Mouse (Mus musculus): ENCODE data around the gene Spon1.

Gene Spon1

GRCm38 (mm10) chr7:114066529-114067178 is 300.9 kb downstream of the Spon1 start:
- peak; percentile 83 for DNase-seq

- DNase-seq = no peak
Observed at GRCm38 (mm10) chr7:114068956-114069533, 303.2 kb downstream of the Spon1 start.

- DNase-seq = no peak
Observed at GRCm38 (mm10) chr7:114069726-114070457, 304.1 kb downstream of the Spon1 start.

GRCm38 (mm10) chr7:114070458-114070840 is 304.7 kb downstream of the Spon1 start:
- DNase-seq = no peak

DNA sequence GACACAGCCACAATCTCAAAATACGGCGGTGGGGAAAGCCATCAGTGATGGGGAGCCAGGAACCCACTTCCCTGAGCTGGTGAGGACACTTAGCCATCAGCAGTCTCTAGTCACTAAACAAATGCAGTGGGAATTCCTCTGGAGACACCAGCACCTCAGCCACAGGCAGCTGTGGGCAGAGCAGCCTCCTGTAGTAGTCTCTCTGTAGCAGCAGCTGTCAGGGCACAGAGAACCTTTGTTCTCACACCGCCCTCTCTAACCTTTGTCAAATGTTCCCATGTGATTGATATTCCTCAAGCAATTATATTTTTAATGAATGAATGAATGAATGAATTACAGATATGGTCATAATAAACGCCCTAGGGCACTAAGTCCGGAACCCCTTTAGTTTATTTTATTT is 305.6 kb downstream of the Spon1 start:
- DNase-seq = no peak

DNA sequence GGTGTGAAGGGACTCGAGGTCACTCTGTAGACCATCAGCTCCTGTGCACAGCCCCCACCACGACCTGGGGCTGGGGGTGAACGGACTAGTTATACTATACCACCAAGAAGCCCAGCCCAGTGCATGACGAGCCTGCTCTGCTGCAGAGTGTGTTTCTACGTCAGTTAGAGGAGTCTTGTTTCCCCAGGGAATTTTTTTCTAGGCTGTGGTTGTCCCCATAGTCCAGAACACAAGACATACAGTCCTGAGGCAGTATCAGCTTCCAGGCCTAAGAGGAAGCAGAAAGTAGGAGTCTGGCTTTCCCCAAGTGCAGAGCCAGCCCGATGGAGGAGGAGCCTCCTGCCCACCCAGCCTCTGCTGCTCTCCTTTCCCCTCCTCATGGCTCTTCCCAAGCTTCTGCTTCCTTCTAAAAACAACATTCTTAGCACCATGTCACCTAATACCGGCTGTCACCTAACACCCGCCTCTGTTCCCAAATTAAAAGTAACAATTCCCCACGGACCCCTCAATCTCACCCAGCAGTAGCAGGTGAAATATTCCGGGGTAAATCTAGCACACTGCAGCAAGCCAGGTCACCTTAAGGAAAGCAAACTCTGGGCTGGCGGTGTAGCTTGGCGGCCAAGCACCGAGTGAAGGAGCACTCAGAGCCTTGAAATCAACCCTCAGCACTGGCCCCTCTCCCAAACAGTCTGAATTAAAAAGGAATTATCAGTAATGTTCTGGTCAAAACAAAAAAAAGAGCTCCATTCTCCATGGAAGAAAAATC is 306.2 kb downstream of the Spon1 start:
- no peak for DNase-seq

- no peak for DNase-seq
Observed at GRCm38 (mm10) chr7:114074133-114074532, 308.3 kb downstream of the Spon1 start.

DNA sequence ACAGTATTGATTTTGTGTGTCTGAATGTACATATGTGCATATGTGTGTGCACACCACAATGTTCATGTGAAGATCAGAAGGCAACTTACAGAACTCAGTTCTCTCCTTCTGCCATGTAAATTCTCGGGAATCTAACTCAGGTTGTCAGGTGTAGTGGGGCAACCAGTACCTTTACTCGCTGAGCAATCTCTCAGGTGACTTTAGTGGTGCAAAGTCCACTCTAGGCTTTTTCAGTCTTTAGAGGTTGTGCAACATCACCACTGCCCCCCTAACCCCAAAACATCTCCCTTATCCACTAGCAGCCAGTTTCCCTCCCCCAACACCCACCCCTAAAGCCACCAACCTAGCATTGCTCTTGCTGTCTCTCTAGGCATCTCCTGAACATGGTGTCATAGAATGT is 308.8 kb downstream of the Spon1 start:
- no peak for DNase-seq

- no peak for DNase-seq
Observed at GRCm38 (mm10) chr7:114079343-114079742, 313.5 kb downstream of the Spon1 start.

GRCm38 (mm10) chr7:114080250-114080649 is 314.5 kb downstream of the Spon1 start:
- DNase-seq = no peak

- DNase-seq = no peak
Observed at GRCm38 (mm10) chr7:114081633-114082420, 316.0 kb downstream of the Spon1 start.

DNA sequence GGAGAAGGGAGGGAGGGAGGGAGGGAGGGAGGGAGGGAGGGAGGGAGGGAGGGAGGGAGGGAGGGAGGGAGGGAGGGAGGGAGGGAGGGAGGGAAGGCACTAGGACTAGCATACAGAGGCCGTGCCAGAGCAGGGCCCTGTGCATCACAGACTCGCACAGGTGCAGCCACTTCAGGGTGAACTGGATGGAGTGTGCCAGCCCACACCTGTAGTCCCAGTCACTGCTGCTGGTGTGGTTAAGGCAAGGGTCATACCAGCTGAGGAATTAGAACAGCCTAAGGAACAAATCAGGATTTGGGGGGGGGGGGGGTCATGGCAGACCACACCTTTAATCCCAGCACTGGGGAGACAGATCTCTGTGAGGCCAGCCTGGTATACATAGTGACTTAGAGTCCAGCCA is 317.3 kb downstream of the Spon1 start:
- DNase-seq = no peak

DNA sequence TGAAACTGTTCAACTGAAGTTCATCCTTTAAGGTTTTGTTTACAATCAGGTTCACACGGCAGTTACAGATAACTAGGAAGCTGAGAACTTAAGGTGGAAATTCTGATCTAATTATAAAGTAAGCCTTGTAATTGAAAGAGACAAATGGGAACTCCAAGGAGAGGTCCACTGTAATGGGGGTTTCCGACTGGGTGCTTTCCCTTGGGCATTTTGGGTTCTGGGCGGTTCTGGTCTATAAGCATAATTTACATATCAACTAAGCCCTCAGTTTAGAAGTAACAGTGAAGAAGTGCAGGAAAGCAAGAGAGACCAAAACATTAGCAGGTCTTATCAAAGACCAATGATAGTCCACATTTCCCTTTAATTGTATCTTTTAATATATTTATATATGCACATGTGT is 318.0 kb downstream of the Spon1 start:
- DNase-seq = no peak

DNA sequence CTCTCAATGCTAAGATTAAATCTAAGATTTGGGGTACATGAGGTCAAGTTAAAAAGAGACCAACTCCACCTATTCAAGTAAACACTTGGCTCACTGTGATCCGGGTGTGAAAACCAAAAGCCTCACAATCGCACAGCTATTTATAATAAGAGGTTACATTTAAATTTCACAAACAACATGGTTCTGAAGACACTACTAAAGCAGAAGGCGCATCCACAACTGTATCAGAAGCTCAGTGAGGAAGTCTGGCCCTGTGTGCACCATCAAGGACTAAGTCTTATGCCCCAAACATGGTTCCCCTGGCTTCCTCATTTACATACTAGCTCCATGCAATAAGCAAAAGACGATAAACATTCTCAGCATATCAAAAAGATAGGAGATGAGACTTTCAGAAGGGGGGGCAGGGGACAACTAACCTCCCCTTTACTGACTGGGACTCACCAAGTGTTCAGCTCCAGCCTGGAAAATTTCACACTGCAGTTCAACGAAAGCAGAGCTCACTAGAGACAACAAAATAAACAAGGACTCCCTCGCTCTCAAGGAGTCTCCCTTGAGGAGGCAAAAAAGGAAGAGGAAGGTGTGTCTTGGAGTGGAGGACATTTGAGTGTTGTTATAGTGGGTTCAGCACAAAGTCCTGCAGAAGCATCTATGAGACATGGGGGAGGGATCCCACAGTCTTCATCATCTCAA is 320.4 kb downstream of the Spon1 start:
- DNase-seq = no peak

DNA sequence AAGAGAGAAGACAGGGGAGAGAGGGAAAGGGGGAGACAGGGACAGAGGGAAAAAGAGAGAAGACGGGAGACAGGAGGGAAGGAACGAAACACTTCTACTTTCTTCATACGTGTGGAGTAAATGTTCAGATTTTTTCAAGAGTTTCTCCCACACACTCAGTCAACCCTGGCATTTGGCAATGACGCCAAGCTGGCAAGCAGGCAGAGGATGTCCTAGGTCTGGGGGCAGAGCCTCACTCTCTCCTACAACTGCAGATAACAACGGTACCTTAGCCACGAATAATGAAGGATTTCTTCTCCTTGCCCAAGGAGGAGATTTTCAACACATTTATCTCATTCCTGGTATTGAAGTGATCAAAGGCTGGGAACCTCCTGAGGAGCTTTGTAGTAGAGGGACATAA is 321.5 kb downstream of the Spon1 start:
- DNase-seq = no peak

DNA sequence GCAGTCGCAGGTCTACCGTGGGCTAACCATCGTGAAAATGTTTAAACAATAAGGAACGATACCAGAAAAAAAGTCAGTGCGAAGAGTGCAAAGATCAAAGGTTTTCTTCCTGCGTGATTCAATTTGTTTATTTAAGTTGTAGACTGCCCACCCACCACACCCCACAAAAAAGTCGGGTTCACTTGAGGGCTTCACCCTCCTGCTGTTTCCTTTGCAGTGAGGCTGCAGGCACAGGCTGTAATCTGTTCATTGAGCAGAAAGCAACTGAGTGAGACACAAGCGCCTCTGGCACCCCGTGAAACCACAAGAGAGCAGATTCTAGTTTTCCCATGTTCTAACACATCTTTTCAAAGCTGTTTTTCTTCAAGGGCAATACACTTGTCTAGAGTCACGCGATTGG is 322.2 kb downstream of the Spon1 start:
- DNase-seq = no peak

- no peak for DNase-seq
Observed at GRCm38 (mm10) chr7:114088918-114089317, 323.1 kb downstream of the Spon1 start.

DNA sequence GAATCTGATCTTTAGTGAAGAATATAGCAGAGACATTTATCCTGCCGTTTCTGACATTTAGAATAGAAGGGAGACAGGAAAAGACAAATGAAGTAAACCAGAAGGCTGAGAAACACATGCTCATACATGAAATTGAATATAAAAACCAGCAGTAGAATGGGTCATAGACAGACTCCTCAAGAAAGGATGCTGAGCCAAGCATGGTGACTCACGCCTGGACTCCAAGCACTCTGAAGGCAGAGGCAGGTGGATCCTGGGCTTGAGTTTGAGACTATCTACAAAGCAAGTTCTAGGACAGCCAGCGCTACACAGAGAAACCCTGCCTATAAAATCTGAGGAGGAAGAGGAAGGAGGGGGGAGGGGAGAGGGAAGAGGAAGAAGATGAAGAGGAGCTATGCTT is 324.4 kb downstream of the Spon1 start:
- DNase-seq = no peak

- no peak for DNase-seq
Observed at GRCm38 (mm10) chr7:114090892-114091545, 325.2 kb downstream of the Spon1 start.

All from cerebellum, adult 11-12 months (tissue).